Mouse (Mus musculus) brown adipose tissue, adult 24 weeks (tissue): ENCODE results near the gene Ehd4. TPM values are rescaled to one million over a fixed set of nuclear protein-coding genes. Genes with fewer than 3 reads are reported as not detected.

Source experiments
- H3K27ac ChIP-seq: fragments of 200-500 bp; replicated peaks from 2 replicates; pipeline ENCODE4 v1.5.1; 2012; ENCODE audit warnings: low read depth, mild to moderate bottlenecking, low read length
- H3K4me1 ChIP-seq: fragments of 200-500 bp; 2 replicates; pipeline ENCODE4 v1.6.1; 2012; ENCODE audit warnings: low read length, mixed read lengths; ENCODE audit not compliant: control insufficient read depth, insufficient read depth, insufficient read length
- H3K4me3 ChIP-seq: fragments of 200-500 bp; 2 replicates; pipeline ENCODE4 v1.5.1; 2012; ENCODE audit warnings: low read depth, mild to moderate bottlenecking, low read length, moderate library complexity; ENCODE audit not compliant: insufficient read depth
- polyA plus RNA-seq: library from polyadenylated mRNA; stranded (reverse); fragments of >200 nt; gene quantifications from 2 replicates; pipeline ENCODE4 v1.2.4, GENCODE M21; 2012; ENCODE audit not compliant: missing spikeins, insufficient read depth, insufficient read length

The Ehd4 gene
- polyA plus RNA-seq, 1 experiment: 11.7 TPM

- Histone ChIP-seq H3K4me1 (peaks cover 20% of the 10 kb centered on the region), H3K27ac (peak overlapping the region; percentile 81)
Observed at GRCm38 (mm10) chr2:120129252-120129908, 25.0 kb downstream of the Ehd4 start.

GRCm38 (mm10) chr2:120128611-120129051, 25.8 kb downstream of the Ehd4 start:
- H3K4me1 ChIP-seq: peaks cover 17% of the 10 kb centered on the region
- no peak overlapping the region for H3K4me3 ChIP-seq
- H3K27ac ChIP-seq: peak overlapping the region; percentile 81

More at GRCm38 (mm10) chr2:120129252-120129908, 25.0 kb downstream of the Ehd4 start:
- H3K4me3 ChIP-seq: no peak overlapping the region

GRCm38 (mm10) chr2:120128011-120128410, 26.4 kb downstream of the Ehd4 start:
- H3K4me1 ChIP-seq: peaks cover 14% of the 10 kb centered on the region
- H3K27ac ChIP-seq: peak overlapping the region; percentile 81
- H3K4me3 ChIP-seq: no peak overlapping the region

- H3K4me1 ChIP-seq: peaks cover 14% of the 10 kb centered on the region
- no peak overlapping the region for H3K4me3 ChIP-seq
- no peak overlapping the region for H3K27ac ChIP-seq
Observed at GRCm38 (mm10) chr2:120126901-120127300, 27.5 kb downstream of the Ehd4 start.

GRCm38 (mm10) chr2:120126408-120126807, 28.0 kb downstream of the Ehd4 start:
- Histone ChIP-seq H3K4me1 (peaks cover 14% of the 10 kb centered on the region), H3K27ac (no peak overlapping the region), H3K4me3 (no peak overlapping the region)

- Histone ChIP-seq H3K4me1 (peaks cover 14% of the 10 kb centered on the region), H3K27ac (no peak overlapping the region)
Observed at GRCm38 (mm10) chr2:120125461-120125860, 28.9 kb downstream of the Ehd4 start.

GRCm38 (mm10) chr2:120124946-120125345, 29.5 kb downstream of the Ehd4 start:
- no peak overlapping the region for H3K4me3 ChIP-seq
- peak overlapping the region; percentile 16; the same call in 1 of the 2 replicates for H3K27ac ChIP-seq
- H3K4me1 ChIP-seq: peaks cover 11% of the 10 kb centered on the region

More at GRCm38 (mm10) chr2:120125461-120125860, 28.9 kb downstream of the Ehd4 start:
- no peak overlapping the region for H3K4me3 ChIP-seq

- Histone ChIP-seq H3K4me1 (peaks cover 8% of the 10 kb centered on the region), H3K27ac (no peak overlapping the region)
Observed at GRCm38 (mm10) chr2:120124096-120124495, 30.3 kb downstream of the Ehd4 start.

GRCm38 (mm10) chr2:120122983-120123382, 31.4 kb downstream of the Ehd4 start:
- H3K4me1 ChIP-seq: peaks cover 4% of the 10 kb centered on the region

More at GRCm38 (mm10) chr2:120124096-120124495, 30.3 kb downstream of the Ehd4 start:
- H3K4me3 ChIP-seq: no peak overlapping the region

GRCm38 (mm10) chr2:120117346-120117745, 37.1 kb downstream of the Ehd4 start:
- no peak overlapping the region for H3K27ac ChIP-seq
- no peak overlapping the region for H3K4me3 ChIP-seq
- H3K4me1 ChIP-seq: peaks cover 7% of the 10 kb centered on the region; the same call in 1 of the 2 replicates

More at GRCm38 (mm10) chr2:120122983-120123382, 31.4 kb downstream of the Ehd4 start:
- no peak overlapping the region for H3K27ac ChIP-seq
- no peak overlapping the region for H3K4me3 ChIP-seq

GRCm38 (mm10) chr2:120116362-120116761, 38.0 kb downstream of the Ehd4 start:
- no peak overlapping the region for H3K27ac ChIP-seq
- H3K4me1 ChIP-seq: peaks cover 9% of the 10 kb centered on the region; the same call in 1 of the 2 replicates
- H3K4me3 ChIP-seq: no peak overlapping the region

GRCm38 (mm10) chr2:120114977-120115376, 39.4 kb downstream of the Ehd4 start:
- Histone ChIP-seq H3K27ac (no peak overlapping the region), H3K4me1 (peaks cover 13% of the 10 kb centered on the region; the same call in 1 of the 2 replicates), H3K4me3 (no peak overlapping the region)

- H3K4me1 ChIP-seq: peaks cover 13% of the 10 kb centered on the region; the same call in 1 of the 2 replicates
Observed at GRCm38 (mm10) chr2:120113963-120114362, 40.4 kb downstream of the Ehd4 start.

GRCm38 (mm10) chr2:120113476-120113875, 40.9 kb downstream of the Ehd4 start:
- Histone ChIP-seq H3K4me3 (no peak overlapping the region), H3K27ac (no peak overlapping the region), H3K4me1 (peaks cover 13% of the 10 kb centered on the region; the same call in 1 of the 2 replicates)

More at GRCm38 (mm10) chr2:120113963-120114362, 40.4 kb downstream of the Ehd4 start:
- no peak overlapping the region for H3K4me3 ChIP-seq
- H3K27ac ChIP-seq: no peak overlapping the region

- Histone ChIP-seq H3K27ac (no peak overlapping the region), H3K4me3 (no peak overlapping the region), H3K4me1 (peaks cover 13% of the 10 kb centered on the region; the same call in 1 of the 2 replicates)
Observed at GRCm38 (mm10) chr2:120111596-120111995, 42.8 kb downstream of the Ehd4 start.

- no peak overlapping the region for H3K27ac ChIP-seq
- peaks cover 13% of the 10 kb centered on the region; the same call in 1 of the 2 replicates for H3K4me1 ChIP-seq
- H3K4me3 ChIP-seq: no peak overlapping the region
Observed at GRCm38 (mm10) chr2:120111172-120111571, 43.2 kb downstream of the Ehd4 start.
